Mouse (Mus musculus) megakaryocyte, embryonic 14.5 days (primary cell): ENCODE results near the gene Tmem114.

Experiments
- FLI1 ChIP-seq: IDR thresholded peaks from 2 replicates; pipeline ENCODE4 v1.6.1; 2012; ENCODE audit warnings: low read length, inconsistent platforms, mixed read lengths
- GATA1 ChIP-seq: IDR thresholded peaks from 3 replicates; pipeline ENCODE4 v1.6.1; 2012; ENCODE audit warnings: mixed read lengths, low read length, inconsistent platforms, borderline replicate concordance

GRCm38 (mm10) chr16:8412213-8412612 is 12.7 kb downstream of the Tmem114 start:
- TF ChIP-seq FLI1 (no peak), GATA1 (no peak)
